Mouse (Mus musculus): ENCODE measurements around the gene Arid1b.

Gene Arid1b

DNA sequence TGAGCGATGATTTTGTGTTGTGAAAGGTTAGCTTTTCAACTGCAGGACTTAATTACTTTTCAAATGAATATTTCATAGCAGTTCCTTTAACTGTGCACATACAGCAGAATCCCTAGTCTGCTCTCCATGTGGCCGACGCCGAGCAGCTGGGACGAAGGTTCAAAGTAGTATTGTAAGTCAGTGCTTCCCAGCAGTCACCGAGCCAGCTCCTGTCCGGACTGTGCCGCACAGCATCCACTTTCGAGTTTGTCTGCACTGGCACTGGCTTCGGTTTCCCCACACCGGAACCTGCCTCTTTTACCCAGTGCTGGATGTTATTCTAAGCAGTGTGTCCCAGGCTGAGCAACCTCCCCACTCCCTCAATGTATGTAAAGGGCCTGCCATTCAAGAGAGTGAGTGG, 157.7 kb downstream of the Arid1b start:
- in situ Hi-C loops (cut with MseI, MboI) = no loop called here

DNA sequence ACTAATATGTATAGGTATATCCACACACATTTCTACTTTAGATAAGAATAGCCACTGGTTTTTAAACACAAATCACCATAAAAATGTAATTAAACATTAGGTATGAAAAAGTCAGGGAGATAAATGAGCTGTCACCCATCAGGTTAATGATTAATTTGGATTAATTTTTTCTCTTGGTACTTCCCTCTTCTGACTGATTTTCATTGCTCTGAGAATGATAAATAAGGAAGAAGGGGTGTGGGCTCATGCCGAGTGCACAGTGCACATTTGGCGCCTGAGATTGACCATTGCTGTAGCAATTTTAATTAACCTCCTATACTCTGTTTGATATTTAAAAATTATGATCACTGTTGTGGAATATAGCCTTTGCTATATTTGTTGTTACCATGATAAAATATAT, 159.3 kb downstream of the Arid1b start:
- in situ Hi-C loops (cut with MseI, MboI) = no loop called here

DNA sequence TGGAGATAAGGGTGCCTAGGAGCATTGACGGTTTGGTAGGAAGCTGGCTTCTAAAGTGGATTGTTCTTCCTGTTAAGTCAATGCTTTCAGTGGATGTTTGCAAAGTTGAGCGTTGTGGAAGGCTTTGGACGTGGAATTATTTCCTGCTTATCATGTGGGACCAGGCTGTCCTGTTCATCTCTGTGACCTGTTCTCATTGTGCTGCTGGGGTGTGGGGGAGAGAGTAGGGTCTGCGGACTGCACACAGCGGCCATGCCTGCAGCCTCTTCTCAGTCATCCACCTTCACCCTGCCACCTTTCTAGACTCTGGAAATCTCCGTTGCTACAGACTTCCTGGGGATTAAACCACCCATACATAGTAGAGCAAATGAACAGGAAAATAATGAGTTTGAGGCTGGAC, 160.2 kb downstream of the Arid1b start:
- in situ Hi-C loops (cut with MseI, MboI) = no loop called here

DNA sequence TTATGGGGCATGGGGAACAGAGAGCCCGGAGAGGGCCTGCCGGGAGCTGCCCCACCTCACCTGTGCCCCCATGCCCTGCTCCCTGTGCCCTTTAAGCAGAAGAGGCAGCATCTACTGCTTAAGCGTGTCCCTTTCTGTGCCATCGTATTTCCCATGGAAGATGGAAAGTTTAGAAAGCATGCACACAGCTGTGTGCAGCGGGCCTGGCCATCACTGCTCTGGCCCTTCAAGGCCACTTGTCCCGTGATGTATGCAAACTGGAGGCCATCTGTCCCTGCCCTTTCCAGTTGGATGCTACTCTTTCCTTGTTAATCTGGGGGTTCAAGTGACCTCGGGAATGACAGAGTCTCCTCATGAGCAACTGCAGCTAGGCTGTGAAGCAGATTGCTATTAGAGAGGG, 163.5 kb downstream of the Arid1b start:
- in situ Hi-C loops (cut with MseI, MboI) = no loop called here

DNA sequence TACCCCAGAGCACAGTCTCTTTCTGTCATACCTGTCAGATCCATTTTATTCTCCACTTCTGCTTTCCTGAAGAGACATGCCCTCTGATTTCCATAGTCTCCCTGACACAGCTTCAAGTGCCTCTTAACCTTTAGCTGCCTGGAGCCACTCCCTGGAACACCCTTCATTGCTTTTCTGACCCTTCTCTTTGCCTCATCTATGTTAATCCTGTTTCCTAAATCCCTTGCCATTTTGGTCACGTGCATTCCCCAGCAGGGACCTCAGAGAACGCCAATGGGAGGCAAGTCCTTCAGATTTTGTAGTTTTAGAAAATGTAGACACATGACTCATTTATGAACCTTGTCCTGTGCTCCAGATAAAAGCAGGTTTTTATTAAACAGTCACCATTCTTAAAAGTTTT, 168.4 kb downstream of the Arid1b start:
- in situ Hi-C loops (cut with MseI, MboI) = no loop called here

DNA sequence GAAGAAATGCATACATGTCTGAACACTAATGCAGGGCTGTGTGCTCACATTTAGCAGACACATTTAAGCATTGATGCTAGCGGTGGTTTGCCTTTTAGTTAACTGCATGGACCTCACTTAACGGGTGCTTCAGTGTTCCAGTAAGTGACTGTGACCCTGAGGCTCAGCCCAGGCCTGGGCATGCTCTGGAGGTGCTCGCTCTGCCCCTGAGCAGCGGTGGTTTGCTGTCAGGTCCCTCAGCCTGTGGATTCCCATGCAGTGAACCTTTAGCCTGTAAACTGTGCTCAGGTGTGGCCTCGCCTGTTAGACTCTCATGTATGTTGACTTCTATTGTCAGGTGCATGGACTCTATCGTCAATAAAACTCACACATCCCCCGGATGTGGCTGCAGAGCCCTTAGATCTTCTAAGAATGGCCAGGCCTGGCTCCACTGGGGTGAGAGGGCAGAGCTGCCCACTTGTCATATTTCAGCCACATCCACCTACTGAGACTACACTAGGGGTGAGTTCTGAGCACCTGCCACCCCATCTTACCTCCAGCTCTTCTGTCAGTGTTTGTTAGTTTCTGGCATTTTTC, 169.2 kb downstream of the Arid1b start:
- in situ Hi-C loops (cut with MseI, MboI) = no loop called here

DNA sequence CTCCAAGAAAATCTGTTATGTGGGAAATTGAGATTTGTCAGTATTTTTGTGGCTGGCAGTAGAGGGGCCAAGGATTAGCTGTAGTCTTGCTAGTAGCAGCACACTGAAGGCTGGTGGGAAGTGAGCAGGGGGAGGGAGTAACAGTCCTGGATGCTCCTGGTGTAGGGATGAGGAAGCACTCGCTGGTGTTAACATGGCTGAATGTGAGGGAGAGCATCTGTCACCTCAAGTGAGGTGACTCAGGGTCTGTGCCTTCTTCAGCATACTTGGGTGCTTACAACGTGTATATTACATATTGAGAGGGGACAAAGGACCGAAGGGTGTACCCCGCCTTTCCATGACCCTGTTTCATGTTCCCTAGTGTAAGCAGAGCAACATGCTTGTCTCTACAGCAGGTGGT, 170.7 kb downstream of the Arid1b start:
- in situ Hi-C loops (cut with MseI, MboI) = no loop called here

DNA sequence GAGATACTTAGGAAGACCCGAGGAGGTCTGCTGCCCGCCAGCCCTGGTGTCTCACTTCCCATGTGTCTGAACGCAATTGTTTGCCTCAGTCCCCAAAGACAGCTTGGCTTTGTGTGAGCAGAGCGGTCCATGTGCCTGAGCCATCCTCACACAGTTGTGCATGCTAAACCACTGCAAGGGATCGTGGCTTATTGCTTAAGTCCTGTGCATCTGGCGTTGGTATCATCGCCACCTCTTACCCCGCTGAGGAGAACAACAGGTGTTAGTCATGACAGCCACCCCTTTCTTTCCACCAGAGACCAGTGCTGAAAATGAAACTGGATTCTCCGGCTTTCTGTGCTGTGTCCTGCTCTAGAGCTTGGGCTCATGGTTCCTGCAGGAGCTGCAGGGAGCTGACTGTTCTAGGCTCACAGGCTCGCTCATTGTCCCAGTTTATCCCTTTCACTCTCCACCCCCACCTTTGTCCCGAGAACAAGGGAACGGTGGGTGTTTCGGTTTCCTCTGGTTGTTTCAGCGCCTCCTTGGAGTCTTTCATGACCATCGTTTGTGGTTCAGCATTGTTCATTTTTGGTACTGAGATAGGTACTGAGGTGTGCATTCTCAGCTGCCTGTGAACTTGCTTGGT, 171.2 kb downstream of the Arid1b start:
- in situ Hi-C loops (cut with MseI, MboI) = no loop called here

DNA sequence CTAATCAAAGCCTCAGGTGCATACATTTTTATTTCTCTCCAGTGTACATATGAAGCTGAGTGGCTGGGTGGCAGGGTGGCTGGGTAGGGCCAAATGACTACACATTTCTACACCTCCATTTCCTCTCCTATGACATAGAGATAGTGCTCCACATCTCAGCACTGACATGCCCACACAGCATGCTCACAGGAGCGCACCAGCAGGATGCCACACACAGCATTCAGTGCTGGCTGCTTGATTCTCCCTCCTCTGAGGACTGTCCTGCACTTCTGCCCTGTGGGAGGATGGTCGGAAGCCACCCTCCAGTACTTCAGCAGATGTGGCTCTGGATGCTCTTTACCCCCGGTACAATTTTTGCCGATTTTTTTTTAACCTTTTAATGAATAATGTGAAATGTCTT, 172.0 kb downstream of the Arid1b start:
- in situ Hi-C loops (cut with MseI, MboI) = no loop called here

DNA sequence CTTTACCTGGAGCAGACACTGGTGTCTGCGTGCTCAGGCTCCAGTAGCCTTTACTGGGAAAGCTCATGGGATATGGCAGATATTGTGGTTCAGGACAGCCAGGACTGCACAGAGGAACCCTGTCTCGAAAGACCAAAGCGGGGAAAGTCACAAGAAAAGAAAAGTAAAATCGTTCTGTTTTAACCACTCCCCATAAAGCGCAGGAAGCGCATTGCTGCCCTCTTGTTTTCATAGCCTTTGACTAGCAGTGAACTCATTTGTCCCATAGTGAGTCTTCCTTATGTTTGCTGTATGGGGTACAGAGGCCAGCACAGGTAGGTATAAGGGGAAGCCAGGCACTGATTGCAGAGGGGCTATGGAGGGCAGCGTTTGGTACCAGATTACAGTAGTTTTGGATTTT, 173.9 kb downstream of the Arid1b start:
- in situ Hi-C loops (cut with MseI, MboI) = no loop called here

DNA sequence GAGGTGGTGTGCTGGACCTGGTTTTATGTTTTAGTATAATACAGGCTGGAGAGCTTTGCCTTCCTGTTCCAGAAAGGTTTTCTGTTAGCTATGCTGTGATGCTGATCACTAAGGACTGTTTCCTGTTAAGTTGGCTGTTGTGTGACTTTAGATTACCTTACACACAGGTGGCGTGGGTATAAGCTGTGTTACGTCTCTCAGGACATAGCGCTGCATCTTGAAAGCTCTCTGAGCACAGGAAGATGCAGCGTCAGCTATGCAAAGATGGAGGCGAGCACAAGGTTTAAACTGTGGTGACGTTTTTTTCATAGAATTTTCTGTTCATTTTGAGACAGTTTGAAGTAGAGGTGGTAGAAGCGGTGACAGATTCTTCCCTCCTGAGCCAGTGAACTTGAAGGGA, 174.5 kb downstream of the Arid1b start:
- in situ Hi-C loops (cut with MseI, MboI) = no loop called here

DNA sequence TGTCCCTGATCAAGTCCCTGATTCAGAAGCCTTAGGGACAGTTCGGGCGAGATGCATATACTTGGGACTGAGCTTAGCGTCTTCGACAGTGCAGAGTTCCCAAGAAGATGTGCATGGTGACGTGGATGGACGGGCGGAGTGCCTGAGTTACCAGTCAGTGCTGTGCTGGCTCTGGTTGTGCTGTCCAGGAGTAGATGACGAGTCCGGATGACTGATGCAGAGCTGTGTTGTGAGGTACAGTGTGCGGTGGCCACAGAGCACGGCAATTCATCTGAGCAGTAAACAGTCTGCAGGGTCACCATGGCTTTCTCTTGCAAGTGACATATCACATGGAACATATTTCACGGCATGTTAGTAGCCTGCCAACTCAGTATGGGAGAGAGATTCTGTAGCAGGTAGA, 176.2 kb downstream of the Arid1b start:
- in situ Hi-C loops (cut with MseI, MboI) = no loop called here

DNA sequence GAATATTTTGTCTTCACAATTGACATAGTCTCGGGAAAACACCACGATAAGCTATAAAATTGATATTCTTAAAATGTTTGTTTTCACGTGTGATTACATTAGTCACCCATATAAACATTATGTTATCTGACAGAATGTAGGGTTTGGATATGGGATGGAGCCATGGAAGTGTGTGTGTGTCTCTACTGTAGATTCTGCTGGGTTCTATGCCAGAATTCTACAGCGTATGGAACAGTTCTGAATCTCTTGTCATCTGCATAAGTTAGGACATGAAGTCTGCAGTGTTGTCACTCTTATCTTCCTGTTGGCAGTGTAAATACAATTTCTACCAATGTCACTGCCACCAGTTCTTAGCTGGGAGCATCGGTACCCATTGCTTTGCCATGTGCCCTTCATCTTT, 177.3 kb downstream of the Arid1b start:
- in situ Hi-C loops (cut with MseI, MboI) = no loop called here

DNA sequence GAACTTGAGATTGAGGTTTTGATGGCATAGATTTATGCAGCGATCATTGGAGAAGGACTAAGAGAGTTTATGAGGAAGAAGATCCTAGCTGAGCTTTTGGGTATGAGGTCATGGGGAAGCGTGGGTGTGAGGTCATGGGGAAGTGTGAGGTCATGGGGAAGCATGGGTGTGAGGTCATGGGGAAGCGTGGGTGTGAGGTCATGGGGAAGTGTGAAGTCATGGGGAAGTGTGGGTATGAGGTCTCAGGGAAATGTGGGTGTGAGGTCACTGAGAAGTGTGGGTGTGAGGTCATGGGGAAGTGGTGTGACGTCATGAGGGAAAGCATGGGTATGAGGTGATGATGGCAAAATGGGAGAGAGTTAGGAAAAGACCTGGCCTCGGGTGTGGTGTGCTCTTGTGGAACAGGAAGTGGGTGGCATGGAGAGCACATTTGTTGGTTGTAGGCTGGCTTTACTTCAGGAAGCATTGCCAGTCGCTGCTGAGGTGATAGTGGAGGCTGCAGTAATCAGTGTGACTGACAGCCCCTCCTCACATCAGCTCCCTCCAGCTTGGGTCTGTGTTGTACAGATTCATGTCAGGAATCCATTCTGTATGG, 180.4 kb downstream of the Arid1b start:
- in situ Hi-C loops (cut with MseI, MboI) = no loop called here

DNA sequence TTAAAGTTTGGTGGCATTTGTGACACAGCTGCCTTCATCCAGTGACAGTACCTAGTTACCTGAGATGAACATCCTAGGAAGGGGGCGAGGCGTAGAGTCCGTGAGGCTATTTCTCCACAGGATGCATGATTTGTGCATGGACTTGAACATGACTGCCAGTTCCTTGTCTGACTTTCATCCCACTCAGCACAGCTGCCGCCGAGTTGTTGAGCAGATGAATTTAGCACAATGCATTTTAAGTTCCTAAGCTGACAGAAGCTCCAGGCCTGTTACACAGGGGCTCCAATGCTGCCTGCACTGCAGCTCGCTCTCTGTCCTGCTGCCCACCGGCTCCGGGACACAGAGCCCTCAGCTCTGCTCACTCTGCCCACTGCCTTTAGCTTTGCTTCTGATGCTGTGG, 181.4 kb downstream of the Arid1b start:
- in situ Hi-C loops (cut with MseI, MboI) = no loop called here

DNA sequence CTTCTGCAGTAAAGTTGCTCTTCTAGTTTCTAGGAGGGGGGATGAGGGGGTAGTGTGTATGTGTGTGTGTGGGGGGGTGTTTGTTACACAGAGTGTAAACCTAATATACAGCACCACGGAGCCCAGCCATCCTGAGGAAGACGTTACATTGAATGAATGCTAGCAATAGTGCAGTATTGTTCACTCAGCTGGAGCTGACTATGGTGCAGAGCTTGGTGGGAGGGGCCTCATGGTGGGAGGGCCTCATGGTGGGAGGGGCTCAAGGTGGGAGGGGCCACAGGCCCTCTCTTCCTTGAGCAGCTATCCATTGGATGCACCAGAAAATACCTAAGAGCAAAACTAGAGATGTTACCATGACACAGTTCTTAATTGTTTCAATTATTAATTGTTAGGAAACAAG, 182.2 kb downstream of the Arid1b start:
- in situ Hi-C loops (cut with MseI, MboI) = no loop called here

DNA sequence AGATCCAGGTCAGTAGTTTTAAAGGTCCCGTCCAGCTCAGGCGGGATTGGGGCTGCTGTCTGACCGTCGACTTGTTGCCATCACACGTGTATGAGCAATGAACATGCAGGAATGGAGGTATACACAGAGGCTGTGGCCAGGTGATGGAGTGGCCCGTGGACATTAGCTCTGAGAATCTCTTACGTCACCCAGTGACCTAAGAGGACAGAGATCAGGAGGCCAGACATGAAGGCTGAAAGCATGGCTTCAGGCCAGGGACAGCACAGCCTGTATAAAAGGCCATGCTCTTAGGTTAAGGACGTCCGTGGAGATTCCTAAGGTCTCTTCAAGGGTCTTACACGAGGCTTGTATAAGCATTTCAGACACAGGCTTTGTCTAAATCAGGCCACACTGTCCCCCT, 184.4 kb downstream of the Arid1b start:
- in situ Hi-C loops (cut with MseI, MboI) = no loop called here

DNA sequence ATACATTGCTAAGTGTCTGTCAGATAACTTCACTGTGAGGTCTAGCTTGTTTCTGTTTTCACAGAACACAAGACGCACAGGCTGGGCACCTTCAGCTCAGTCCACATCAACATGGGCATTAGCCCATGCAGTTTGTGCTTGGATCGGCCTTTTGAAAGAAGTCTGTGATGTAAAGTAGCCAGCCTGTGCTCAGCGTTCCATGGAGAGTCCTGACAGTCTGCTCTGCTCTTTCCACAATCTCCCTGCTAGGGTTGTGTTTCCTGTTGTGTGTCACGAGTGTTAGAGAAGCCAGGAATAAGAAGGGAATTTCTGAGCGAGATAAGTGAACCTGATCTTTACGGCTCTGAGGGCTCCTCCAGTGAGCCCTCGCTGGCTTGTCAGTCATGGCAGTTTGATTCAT, 184.9 kb downstream of the Arid1b start:
- in situ Hi-C loops (cut with MseI, MboI) = no loop called here

DNA sequence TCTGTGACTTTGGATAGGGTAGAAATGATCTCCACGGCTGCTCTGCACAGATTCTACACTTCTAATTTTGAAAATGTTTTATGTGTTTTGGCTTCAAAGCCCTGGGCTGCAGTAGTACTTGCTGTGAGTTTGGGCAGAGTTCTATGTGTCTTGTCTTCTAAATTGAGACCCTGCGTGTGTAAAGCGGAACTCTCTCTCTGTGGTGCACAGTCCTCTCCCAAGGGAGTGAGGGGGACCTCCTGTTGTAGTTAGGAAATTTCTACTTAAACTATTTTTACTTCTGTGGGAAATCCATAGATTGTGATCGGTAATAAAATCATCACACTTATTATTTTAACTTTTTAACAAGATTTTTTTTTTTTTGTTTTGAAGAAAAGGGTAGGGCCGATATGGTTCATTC, 185.3 kb downstream of the Arid1b start:
- in situ Hi-C loops (cut with MseI, MboI) = no loop called here

DNA sequence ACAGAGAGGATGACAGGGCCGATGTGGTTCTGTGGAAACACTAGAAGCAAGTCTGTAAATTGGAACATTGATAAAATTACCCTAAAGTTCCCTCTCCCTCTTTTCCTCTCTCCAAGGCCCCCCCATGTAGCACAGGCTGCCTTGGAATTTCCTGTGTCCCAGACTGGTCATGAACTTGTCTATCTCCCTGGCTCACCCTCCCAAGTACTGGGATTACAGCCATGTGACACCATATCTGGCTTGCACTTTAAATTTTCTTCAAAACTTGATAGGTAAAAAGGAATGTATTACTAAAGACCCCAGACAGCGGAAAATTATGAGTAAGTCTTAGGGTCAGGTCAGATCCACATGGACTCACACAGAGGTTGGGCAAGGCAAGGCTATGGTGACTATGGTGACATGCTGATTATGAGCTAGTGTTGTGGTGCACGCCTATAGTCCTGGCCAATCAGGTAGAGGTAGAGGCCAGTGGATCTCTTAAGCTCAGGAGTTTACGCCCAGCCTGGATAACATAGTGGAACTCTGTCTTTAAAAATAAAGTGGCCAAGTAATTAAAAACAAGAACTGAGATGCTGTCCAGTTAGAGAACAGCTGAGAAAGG, 185.9 kb downstream of the Arid1b start:
- in situ Hi-C loops (cut with MseI, MboI) = no loop called here

DNA sequence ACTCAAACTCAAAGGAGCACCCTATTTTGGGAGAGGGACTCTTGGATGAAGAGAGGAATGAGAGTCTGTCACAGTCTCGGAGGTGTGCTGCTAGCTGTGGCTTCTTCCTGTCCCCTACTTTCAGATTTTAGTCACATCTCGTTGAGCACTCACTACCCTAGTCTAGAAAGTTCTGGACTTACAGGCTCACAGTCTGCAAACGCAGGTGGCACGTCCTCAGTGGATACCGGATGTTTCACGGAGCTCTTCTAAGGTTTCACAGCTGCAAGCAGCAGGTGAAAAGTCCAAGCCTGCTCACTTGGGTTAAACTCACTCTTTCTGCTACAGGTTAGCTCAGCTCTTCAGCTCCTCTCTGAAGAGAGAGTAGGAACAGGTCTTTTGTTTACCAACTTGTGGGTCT, 186.8 kb downstream of the Arid1b start:
- in situ Hi-C loops (cut with MseI, MboI) = no loop called here

DNA sequence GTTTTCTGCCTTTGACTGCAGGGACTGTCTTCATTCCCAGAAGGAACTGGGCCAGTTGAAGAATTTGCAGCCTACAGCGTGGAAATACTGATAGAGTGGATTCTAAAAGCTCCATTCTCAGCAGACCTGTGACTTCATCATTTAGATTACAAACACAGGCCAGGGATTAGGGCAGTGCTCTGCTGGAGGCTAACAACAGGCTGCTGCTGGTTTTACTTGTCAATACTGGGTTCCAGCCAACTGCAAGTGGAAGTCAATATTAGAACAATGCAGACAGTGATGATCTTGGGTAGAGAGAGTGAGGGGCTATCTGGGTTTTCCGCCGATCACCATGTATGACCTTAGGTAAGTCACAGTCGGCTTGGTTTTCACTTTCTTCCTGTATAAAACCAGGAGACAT, 188.4 kb downstream of the Arid1b start:
- in situ Hi-C loops (cut with MseI, MboI) = no loop called here

DNA sequence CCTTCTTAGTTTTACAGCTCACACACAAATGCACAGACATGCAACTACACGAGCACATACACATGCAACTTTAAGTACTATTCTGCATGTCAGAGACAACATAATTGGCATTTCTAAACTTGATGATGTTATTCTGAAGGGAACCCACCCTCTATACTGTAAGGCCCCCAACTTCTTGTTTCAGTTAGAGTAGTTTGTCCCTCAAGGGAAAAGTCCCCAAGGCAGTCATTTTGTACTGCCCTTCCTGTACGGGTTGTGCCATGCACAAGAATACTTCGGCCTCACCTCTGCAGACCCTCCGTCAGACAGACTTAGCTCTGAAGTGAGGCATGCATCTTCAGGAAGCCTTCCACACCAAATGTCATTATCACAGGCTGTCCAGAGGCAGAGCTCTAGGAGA, 191.4 kb downstream of the Arid1b start:
- in situ Hi-C loops (cut with MseI, MboI) = no loop called here

All from mouse trophoblast stem cell (cell line).